Mouse (Mus musculus) lung, postnatal 0 days (tissue): Measurements from ENCODE around the gene Raly.

ENCODE experiments used
- CTCF ChIP-seq: IDR thresholded peaks from 2 replicates; pipeline ENCODE4 v1.5.1; 2016; ENCODE audit warnings: antibody characterized with exemption, mild to moderate bottlenecking
- EP300 ChIP-seq: IDR thresholded peaks from 2 replicates; pipeline ENCODE4 v1.6.1; 2016; ENCODE audit warnings: antibody characterized with exemption, mild to moderate bottlenecking, control low read depth

DNA sequence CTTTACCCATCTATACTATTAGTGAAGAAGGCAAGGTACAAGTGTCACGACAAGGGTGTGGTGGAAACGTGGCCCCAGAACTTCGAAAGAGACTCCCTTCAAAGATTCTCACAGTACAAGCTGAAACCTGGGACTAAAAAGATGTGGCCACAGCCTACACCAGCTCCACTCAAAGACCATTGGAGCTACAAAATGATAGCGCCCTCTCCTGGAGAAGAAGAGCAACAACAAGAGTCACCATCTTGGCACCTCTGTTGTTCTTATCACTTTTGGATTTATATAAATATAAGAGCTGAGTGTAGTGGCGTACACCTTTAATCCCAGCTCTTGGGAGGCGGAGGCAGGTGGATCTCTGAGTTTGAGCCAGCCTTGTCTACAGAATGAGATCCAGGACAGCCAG, 35.1 kb upstream of the Raly start:
- TF ChIP-seq CTCF (peak; percentile 62), EP300 (no peak)
